Mouse (Mus musculus): ENCODE results near the gene Nfib. TPM values are rescaled to one million over a fixed set of nuclear protein-coding genes. Genes with fewer than 3 reads are reported as not detected.

The Nfib gene
- polyA plus RNA-seq, 1 experiment, result 7.7 TPM

- Histone ChIP-seq H3K27me3 (ENCODE audit: control insufficient read depth, insufficient read depth, insufficient read length) (no peaks in the 10 kb centered on the region), H3ac (ENCODE audit: control insufficient read depth, insufficient read length) (no peak overlapping the region), H3K79me2 (ENCODE audit: control insufficient read depth, insufficient read depth) (no peaks in the 10 kb centered on the region), H3K36me3 (ENCODE audit: control insufficient read depth, insufficient read depth) (no peaks in the 10 kb centered on the region), H3K4me2 (ENCODE audit: low read depth) (no peak overlapping the region), H3K4me3 (no peak overlapping the region)
- no peak for TF ChIP-seq TCF12 (IDR thresholded peaks at IDR 0.05; ENCODE audit: insufficient read depth, poor library complexity, severe bottlenecking)
- TF ChIP-seq REST (IDR thresholded peaks at IDR 0.05; ENCODE audit: insufficient read depth, insufficient read length), result no peak
- TF ChIP-seq USF1 (IDR thresholded peaks at IDR 0.05; ENCODE audit: low read depth), result no peak
- no peak for TF ChIP-seq MAX (IDR thresholded peaks at IDR 0.05; ENCODE audit: low read depth)
- no peak for TF ChIP-seq TCF3 (IDR thresholded peaks at IDR 0.05; ENCODE audit: insufficient read length, low read depth)
- no peak for TF ChIP-seq POLR2A (IDR thresholded peaks at IDR 0.05; ENCODE audit: insufficient read length, low read depth)
- no peak for TF ChIP-seq SRF (IDR thresholded peaks at IDR 0.05; ENCODE audit: control insufficient read depth, insufficient read length, low read depth)
- TF ChIP-seq CEBPB (IDR thresholded peaks at IDR 0.05; ENCODE audit: insufficient read depth, poor library complexity, severe bottlenecking), result no peak
- TF ChIP-seq MYOD1 (IDR thresholded peaks at IDR 0.05; ENCODE audit: control insufficient read depth in 1 of 3, insufficient read length in 2 of 3, low read depth in 2 of 3), result no peak
- TF ChIP-seq E2F4 (IDR thresholded peaks at IDR 0.05; ENCODE audit: insufficient read depth), result no peak
- TF ChIP-seq MYOG (IDR thresholded peaks at IDR 0.05; ENCODE audit: control insufficient read depth in 1 of 3, insufficient read depth in 1 of 3, insufficient read length in 2 of 3, low read depth in 2 of 3), result no peak
- TF ChIP-seq POLR2AphosphoS2 (IDR thresholded peaks at IDR 0.05; ENCODE audit: insufficient read length, low read depth), result no peak
Observed at GRCm38 (mm10) chr4:82663749-82664381, 41.7 kb downstream of the Nfib start.

GRCm38 (mm10) chr4:82662626-82663025 is 42.9 kb downstream of the Nfib start:
- no peak overlapping the region for H3K4me3 ChIP-seq
- H3K36me3 ChIP-seq (ENCODE audit: control insufficient read depth, insufficient read depth), result no peaks in the 10 kb centered on the region
- no peak overlapping the region for H3K4me2 ChIP-seq (ENCODE audit: low read depth)
- no peaks in the 10 kb centered on the region for H3K27me3 ChIP-seq (ENCODE audit: control insufficient read depth, insufficient read depth, insufficient read length)
- no peaks in the 10 kb centered on the region for H3K79me2 ChIP-seq (ENCODE audit: control insufficient read depth, insufficient read depth)
- H3ac ChIP-seq (ENCODE audit: control insufficient read depth, insufficient read length), result no peak overlapping the region
- TF ChIP-seq POLR2AphosphoS2 (IDR thresholded peaks at IDR 0.05; ENCODE audit: insufficient read length, low read depth) (no peak), TCF3 (IDR thresholded peaks at IDR 0.05; ENCODE audit: insufficient read length, low read depth) (no peak), POLR2A (IDR thresholded peaks at IDR 0.05; ENCODE audit: insufficient read length, low read depth) (no peak), MYOD1 (IDR thresholded peaks at IDR 0.05; ENCODE audit: control insufficient read depth in 1 of 3, insufficient read length in 2 of 3, low read depth in 2 of 3) (no peak), MYOG (IDR thresholded peaks at IDR 0.05; ENCODE audit: control insufficient read depth in 1 of 3, insufficient read depth in 1 of 3, insufficient read length in 2 of 3, low read depth in 2 of 3) (no peak), SRF (IDR thresholded peaks at IDR 0.05; ENCODE audit: control insufficient read depth, insufficient read length, low read depth) (no peak), E2F4 (IDR thresholded peaks at IDR 0.05; ENCODE audit: insufficient read depth) (no peak), CEBPB (IDR thresholded peaks at IDR 0.05; ENCODE audit: insufficient read depth, poor library complexity, severe bottlenecking) (no peak), TCF12 (IDR thresholded peaks at IDR 0.05; ENCODE audit: insufficient read depth, poor library complexity, severe bottlenecking) (no peak), MAX (IDR thresholded peaks at IDR 0.05; ENCODE audit: low read depth) (no peak), REST (IDR thresholded peaks at IDR 0.05; ENCODE audit: insufficient read depth, insufficient read length) (no peak), USF1 (IDR thresholded peaks at IDR 0.05; ENCODE audit: low read depth) (no peak)

GRCm38 (mm10) chr4:82662222-82662621 is 43.3 kb downstream of the Nfib start:
- no peaks in the 10 kb centered on the region for H3K36me3 ChIP-seq (ENCODE audit: control insufficient read depth, insufficient read depth)
- H3K79me2 ChIP-seq (ENCODE audit: control insufficient read depth, insufficient read depth), result no peaks in the 10 kb centered on the region
- H3K27me3 ChIP-seq (ENCODE audit: control insufficient read depth, insufficient read depth, insufficient read length), result no peaks in the 10 kb centered on the region
- no peak overlapping the region for H3ac ChIP-seq (ENCODE audit: control insufficient read depth, insufficient read length)
- no peak overlapping the region for H3K4me2 ChIP-seq (ENCODE audit: low read depth)
- H3K4me3 ChIP-seq, result no peak overlapping the region
- TF ChIP-seq TCF3 (IDR thresholded peaks at IDR 0.05; ENCODE audit: insufficient read length, low read depth) (no peak), CEBPB (IDR thresholded peaks at IDR 0.05; ENCODE audit: insufficient read depth, poor library complexity, severe bottlenecking) (no peak), REST (IDR thresholded peaks at IDR 0.05; ENCODE audit: insufficient read depth, insufficient read length) (no peak)

- Histone ChIP-seq H3ac (ENCODE audit: control insufficient read depth, insufficient read length) (no peak overlapping the region), H3K79me2 (ENCODE audit: control insufficient read depth, insufficient read depth) (no peaks in the 10 kb centered on the region), H3K36me3 (ENCODE audit: control insufficient read depth, insufficient read depth) (no peaks in the 10 kb centered on the region), H3K27me3 (ENCODE audit: control insufficient read depth, insufficient read depth, insufficient read length) (no peaks in the 10 kb centered on the region), H3K4me3 (no peak overlapping the region), H3K4me2 (ENCODE audit: low read depth) (no peak overlapping the region)
- TF ChIP-seq USF1 (IDR thresholded peaks at IDR 0.05; ENCODE audit: low read depth) (no peak), MYOD1 (IDR thresholded peaks at IDR 0.05; ENCODE audit: control insufficient read depth in 1 of 3, insufficient read length in 2 of 3, low read depth in 2 of 3) (no peak), CEBPB (IDR thresholded peaks at IDR 0.05; ENCODE audit: insufficient read depth, poor library complexity, severe bottlenecking) (no peak), E2F4 (IDR thresholded peaks at IDR 0.05; ENCODE audit: insufficient read depth) (no peak), POLR2A (IDR thresholded peaks at IDR 0.05; ENCODE audit: insufficient read length, low read depth) (no peak), REST (IDR thresholded peaks at IDR 0.05; ENCODE audit: insufficient read depth, insufficient read length) (no peak), MAX (IDR thresholded peaks at IDR 0.05; ENCODE audit: low read depth) (no peak)
Observed at GRCm38 (mm10) chr4:82661215-82661614, 44.3 kb downstream of the Nfib start.

- no peak overlapping the region for H3ac ChIP-seq (ENCODE audit: control insufficient read depth, insufficient read length)
- H3K79me2 ChIP-seq (ENCODE audit: control insufficient read depth, insufficient read depth), result no peaks in the 10 kb centered on the region
- H3K27me3 ChIP-seq (ENCODE audit: control insufficient read depth, insufficient read depth, insufficient read length), result no peaks in the 10 kb centered on the region
- H3K4me3 ChIP-seq, result no peak overlapping the region
- no peak for TF ChIP-seq POLR2AphosphoS2 (IDR thresholded peaks at IDR 0.05; ENCODE audit: insufficient read length, low read depth)
- TF ChIP-seq MAX (IDR thresholded peaks at IDR 0.05; ENCODE audit: low read depth), result no peak
- TF ChIP-seq POLR2A (IDR thresholded peaks at IDR 0.05; ENCODE audit: insufficient read length, low read depth), result no peak
- no peak for TF ChIP-seq CEBPB (IDR thresholded peaks at IDR 0.05; ENCODE audit: insufficient read depth, poor library complexity, severe bottlenecking)
- TF ChIP-seq MYOG (IDR thresholded peaks at IDR 0.05; ENCODE audit: control insufficient read depth in 1 of 3, insufficient read depth in 1 of 3, insufficient read length in 2 of 3, low read depth in 2 of 3), result peak in 2 of 3 experiments; percentile 51 to 64
- peak in 1 of 3 experiments; percentile 80 for TF ChIP-seq MYOD1 (IDR thresholded peaks at IDR 0.05; ENCODE audit: control insufficient read depth in 1 of 3, insufficient read length in 2 of 3, low read depth in 2 of 3)
- no peak for TF ChIP-seq E2F4 (IDR thresholded peaks at IDR 0.05; ENCODE audit: insufficient read depth)
- H3K4me2 ChIP-seq (ENCODE audit: low read depth), result no peak overlapping the region
- H3K36me3 ChIP-seq (ENCODE audit: control insufficient read depth, insufficient read depth), result no peaks in the 10 kb centered on the region
Observed at GRCm38 (mm10) chr4:82645679-82646078, 59.9 kb downstream of the Nfib start.

Measured in myocyte (in vitro differentiated cells).